Mouse (Mus musculus): ENCODE data around the gene Dscam.

The Dscam gene

GRCm38 (mm10) chr16:96634097-96634790, 536.3 kb downstream of the Dscam start:
- peak; percentile 35 to 38 for DNase-seq

GRCm38 (mm10) chr16:96630241-96630640, 540.3 kb downstream of the Dscam start:
- DNase-seq, result no peak

- DNase-seq, result no peak
These were observed 540.9 kb downstream of the Dscam start for GRCm38 (mm10) chr16:96629623-96630022.

GRCm38 (mm10) chr16:96625468-96625867, 545.1 kb downstream of the Dscam start:
- no peak for DNase-seq

GRCm38 (mm10) chr16:96624570-96625411, 545.8 kb downstream of the Dscam start:
- no peak for DNase-seq

- DNase-seq, result peak; percentile 68 to 85
These were observed 549.7 kb downstream of the Dscam start for GRCm38 (mm10) chr16:96620861-96621260.

- peak; percentile 96 to 98 for DNase-seq
These were observed 550.1 kb downstream of the Dscam start for GRCm38 (mm10) chr16:96620402-96620801.

GRCm38 (mm10) chr16:96617772-96618171, 552.8 kb downstream of the Dscam start:
- DNase-seq, result no peak

GRCm38 (mm10) chr16:96613275-96613674, 557.3 kb downstream of the Dscam start:
- no peak for DNase-seq

- peak; percentile 68 to 77 for DNase-seq
These were observed 559.7 kb downstream of the Dscam start for GRCm38 (mm10) chr16:96610806-96611205.

- DNase-seq, result no peak
These were observed 568.3 kb downstream of the Dscam start for GRCm38 (mm10) chr16:96602206-96602605.

GRCm38 (mm10) chr16:96600791-96601190, 569.8 kb downstream of the Dscam start:
- no peak for DNase-seq

GRCm38 (mm10) chr16:96599401-96600060, 571.0 kb downstream of the Dscam start:
- no peak for DNase-seq

- no peak for DNase-seq
These were observed 594.7 kb downstream of the Dscam start for GRCm38 (mm10) chr16:96575841-96576240.

GRCm38 (mm10) chr16:96567428-96567827, 603.1 kb downstream of the Dscam start:
- no peak for DNase-seq

GRCm38 (mm10) chr16:96563350-96564257, 606.9 kb downstream of the Dscam start:
- DNase-seq, result no peak

- DNase-seq, result no peak
These were observed 610.8 kb downstream of the Dscam start for GRCm38 (mm10) chr16:96559796-96560195.

GRCm38 (mm10) chr16:96558341-96558740, 612.2 kb downstream of the Dscam start:
- DNase-seq, result no peak

GRCm38 (mm10) chr16:96556621-96557020, 613.9 kb downstream of the Dscam start:
- DNase-seq, result no peak

- no peak for DNase-seq
These were observed 615.1 kb downstream of the Dscam start for GRCm38 (mm10) chr16:96555412-96555811.

GRCm38 (mm10) chr16:96552680-96553079, 617.9 kb downstream of the Dscam start:
- DNase-seq, result no peak

GRCm38 (mm10) chr16:96541056-96541455, 629.5 kb downstream of the Dscam start:
- DNase-seq, result no peak
